Mouse (Mus musculus) small intestine, adult 2 months (tissue): ENCODE results near the gene Foxp1.

ENCODE experiments used
- CTCF ChIP-seq: fragments of 200-500 bp; IDR thresholded peaks from 2 replicates; pipeline ENCODE4 v1.5.1; 2012; ENCODE audit warnings: low read depth, mild to moderate bottlenecking, control low read depth, inconsistent platforms, low read length, moderate library complexity, mixed read lengths; ENCODE audit not compliant: insufficient replicate concordance, insufficient read length; ENCODE audit errors: extremely low read depth
- POLR2A ChIP-seq: fragments of 200-500 bp; IDR thresholded peaks from 2 replicates; pipeline ENCODE4 v1.6.1; 2012; ENCODE audit warnings: low read depth, mild to moderate bottlenecking, control low read depth, inconsistent platforms, low read length, moderate library complexity

DNA sequence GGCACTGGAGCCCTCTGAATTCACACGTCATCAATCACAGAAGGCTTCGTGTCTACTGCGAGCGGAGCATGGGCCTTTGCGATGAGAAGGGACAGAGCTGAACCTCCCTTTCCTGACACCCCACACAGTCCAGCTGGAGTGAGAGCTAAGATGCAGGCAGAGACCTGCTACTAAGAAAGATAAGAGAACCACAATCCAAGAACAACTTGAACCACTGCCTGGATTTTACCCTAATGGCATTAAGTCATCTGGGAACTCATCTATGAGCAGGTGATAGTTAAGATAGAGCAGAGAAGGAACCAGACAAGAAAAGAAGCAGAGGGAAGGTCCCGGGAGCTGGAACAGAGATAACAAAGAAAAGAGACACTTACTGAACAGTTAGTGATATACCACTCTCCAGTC lies 415.4 kb downstream of the Foxp1 start:
- TF ChIP-seq CTCF (no peak), POLR2A (no peak)
